Mouse (Mus musculus) stomach, postnatal 0 days (tissue): ENCODE measurements at regions not wholly inside any gene's neighbourhood (a gene's known extent, or its start where the extent isn't known, plus 50 kb on each side); places are given as distances from the start of the nearest gene placed in this dataset.

Experiments used
- CTCF ChIP-seq: IDR thresholded peaks from 2 replicates; pipeline ENCODE4 v1.5.1; 2016; ENCODE audit warnings: antibody characterized with exemption, low read depth, mild to moderate bottlenecking, moderate library complexity
- EP300 ChIP-seq: optimal IDR thresholded peaks from 2 replicates; pipeline ENCODE3; 2016; ENCODE audit warnings: antibody characterized with exemption

GRCm38 (mm10) chr14:98858801-98859200 lies 135.3 kb downstream of the Rpl36a-ps1 start:
- TF ChIP-seq CTCF (no peak), EP300 (no peak)
